Mouse (Mus musculus) adipocyte (in vitro differentiated cells): Measurements from ENCODE around the gene Slc6a16.

ENCODE experiments used
- DNase-seq: peaks from one replicate; pipeline ENCODE4 v3.0.0-alpha.2; 2016; ENCODE audit warnings: low spot score

Slc6a16 gene

DNA sequence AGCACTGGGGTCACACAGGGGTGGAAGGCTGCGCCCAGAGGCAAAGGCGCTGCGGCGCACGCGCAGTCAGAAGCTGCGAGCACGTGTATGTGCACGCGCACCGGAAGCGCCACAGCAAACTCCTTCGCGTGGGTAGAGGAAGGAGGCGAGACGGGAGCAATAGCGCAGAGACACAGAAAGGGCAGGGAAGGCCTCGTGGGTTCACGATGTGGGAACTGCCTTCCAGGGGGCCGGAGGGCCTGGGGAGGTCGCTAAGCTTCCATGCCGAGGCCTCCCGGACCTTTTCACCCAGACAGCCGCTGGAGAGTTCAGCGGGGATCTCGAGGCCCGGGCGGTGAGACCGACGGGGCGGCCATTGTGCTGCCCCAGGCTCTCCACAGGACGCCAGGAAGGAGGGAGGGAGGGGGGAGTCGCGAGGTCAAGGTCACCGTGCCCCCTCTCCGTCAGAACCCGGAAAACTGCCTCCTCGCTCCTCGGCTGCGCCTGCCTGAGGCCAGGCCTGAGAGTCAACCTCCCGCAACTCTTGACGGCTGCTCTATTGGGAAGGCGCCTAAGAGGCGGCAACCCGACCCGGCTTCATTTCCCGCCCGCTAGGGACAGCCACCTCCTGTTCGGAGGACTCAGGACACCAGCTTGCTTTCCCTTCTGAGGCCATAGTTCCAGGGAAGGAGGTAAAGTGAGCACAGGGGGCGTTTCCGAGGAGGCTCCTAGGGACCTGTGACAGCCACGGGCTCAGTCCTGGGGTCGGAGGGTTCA lies at the start of gene Slc6a16:
Gene Slc6a16, plus strand, starts transcription at position 453 of the 756 bp plus-strand sequence.
- DNase-seq: no peak

DNA sequence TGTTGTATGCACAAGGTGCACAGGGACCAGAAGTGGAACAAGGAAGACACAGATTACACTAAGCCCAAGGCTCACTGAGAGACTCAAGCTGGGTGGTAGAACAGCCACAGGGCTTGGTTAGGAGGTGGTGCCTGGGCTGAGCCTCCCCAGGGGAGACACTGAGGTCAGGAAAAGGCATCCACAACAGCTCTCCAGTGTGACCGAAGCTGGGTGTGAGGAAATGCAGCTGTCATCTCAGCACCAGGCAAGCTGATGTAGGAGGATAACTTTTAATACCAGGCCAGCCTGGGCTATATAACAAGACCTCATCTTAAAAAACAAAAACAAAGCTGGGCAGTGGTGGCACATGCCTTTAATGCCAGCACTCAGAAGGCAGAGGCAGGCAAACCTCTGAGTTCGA lies 49.7 kb upstream of the Slc6a16 start:
- no peak for DNase-seq

DNA sequence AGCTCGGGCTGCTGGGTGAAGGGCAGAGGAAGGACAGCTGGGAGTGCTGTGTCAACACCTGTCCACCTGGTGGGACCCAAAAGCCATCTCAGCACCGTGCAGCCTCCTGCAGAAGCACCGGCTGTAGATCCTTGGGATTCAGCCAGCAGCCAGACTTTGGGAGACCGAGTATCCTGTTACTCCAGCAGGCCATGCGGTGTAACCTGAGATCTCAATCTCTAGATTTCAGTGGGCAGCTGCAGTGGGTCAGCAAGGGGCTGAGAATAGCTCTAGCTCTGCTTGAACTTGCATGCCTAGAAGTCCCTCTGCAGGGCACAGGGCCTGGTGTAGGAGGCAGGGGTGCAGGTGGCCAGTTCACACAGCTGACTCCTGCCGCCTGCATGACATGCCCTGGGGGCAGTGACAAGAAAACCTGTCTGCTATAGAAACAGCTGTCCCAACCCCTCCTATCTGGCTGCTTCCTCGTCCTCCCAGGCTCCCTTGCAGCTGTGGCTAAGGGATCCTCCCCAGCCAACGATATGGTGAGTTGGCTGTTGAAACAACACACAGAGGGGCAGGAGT lies 49.0 kb upstream of the Slc6a16 start:
- no peak for DNase-seq

DNA sequence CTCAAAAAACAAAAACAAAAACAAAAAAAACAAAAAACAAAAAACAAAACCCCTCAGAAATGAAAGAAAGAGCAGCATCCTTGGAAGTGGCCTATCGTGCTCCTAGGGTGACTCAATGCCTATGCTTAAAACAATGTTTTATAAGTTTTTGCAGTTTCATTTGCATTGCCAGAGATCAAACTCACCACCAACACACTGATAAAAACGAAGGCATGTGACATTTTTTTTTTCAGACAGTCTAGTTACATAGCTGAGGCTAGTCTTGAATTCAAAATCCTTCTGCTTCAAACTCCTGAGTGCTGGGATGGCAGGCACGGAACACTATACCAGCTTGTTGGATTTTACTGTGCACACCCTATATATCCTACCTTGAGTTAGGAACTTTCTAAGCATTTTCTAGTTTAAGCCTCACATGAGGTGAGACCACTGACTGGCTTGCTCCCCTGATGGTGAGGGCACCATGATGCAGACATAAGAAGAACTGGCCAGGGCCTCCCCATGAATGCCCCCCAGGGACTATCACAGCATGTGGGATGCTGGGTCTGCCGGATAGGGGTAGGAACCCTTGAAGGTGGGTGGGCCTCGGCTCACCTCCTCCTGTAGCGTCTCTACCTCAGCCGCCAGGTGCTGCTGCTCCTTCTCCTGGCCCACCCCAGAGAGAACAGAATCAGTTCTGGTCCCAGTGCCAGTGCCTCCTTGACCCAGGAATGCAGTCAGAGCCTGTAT lies 48.1 kb upstream of the Slc6a16 start:
- no peak for DNase-seq

DNA sequence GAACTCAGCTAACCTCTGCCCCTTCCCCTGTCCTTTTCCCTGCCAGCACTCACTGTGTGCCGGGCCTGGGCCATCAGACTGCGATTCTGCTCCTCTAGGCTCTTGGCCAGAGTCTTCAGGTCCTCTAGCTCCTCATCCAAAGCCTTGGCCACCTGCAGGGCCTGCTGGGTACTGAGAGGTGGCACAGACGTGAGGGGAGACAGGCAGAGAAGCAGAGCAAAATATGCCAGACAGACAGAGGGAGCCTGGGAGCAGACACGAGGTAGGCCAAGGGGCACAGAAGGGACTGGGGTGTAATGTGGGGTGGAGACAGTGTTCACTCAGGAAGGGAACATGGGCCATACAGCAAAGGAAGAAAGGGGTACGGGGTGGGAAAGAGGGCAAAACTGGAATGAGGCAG lies 47.5 kb upstream of the Slc6a16 start:
- peak; percentile 8 for DNase-seq

DNA sequence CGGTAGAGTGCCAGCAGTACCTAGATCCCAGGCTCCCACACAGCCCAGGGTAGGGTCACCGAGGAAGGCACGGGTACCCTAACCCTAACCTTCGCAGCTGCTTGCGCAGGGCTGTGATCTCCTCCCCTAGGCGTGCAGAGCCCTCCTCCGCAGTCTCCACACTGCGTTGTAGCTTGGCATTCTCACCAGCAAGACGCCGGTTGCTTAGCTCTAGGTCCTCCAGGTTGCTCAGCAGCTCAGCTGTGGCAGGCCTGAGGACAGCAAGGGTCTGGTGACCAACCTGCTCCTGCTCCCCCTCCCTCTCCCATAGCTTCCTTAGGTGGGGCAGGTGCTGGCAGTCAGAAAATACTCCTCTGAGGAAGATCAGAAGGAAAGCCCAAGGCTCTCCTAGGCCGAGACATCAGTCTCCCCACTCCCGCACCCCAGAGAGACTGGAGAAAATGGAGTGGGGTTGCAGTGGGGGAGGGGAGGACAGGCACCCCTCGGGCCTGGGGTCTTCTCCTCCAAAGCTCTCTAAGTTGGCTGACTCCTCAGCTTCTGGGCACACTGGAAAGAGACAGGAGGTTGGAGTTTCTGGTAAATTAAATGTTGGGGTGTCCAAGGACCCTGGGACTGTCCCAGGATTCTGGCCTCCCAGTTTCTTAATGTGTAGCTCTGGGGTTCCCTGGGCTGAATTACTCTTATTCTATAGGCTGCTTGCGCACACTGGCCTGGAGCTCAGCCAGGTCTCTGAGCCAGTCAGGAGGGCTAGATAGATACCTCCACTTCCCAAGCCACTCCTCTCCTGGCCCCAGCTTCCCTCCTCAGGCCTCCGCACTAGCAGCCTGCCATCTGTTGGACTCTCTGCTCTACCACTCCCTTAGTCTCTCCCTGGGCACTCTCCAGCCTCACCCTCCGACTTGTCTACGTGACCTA lies 46.8 kb upstream of the Slc6a16 start:
- DNase-seq: no peak

DNA sequence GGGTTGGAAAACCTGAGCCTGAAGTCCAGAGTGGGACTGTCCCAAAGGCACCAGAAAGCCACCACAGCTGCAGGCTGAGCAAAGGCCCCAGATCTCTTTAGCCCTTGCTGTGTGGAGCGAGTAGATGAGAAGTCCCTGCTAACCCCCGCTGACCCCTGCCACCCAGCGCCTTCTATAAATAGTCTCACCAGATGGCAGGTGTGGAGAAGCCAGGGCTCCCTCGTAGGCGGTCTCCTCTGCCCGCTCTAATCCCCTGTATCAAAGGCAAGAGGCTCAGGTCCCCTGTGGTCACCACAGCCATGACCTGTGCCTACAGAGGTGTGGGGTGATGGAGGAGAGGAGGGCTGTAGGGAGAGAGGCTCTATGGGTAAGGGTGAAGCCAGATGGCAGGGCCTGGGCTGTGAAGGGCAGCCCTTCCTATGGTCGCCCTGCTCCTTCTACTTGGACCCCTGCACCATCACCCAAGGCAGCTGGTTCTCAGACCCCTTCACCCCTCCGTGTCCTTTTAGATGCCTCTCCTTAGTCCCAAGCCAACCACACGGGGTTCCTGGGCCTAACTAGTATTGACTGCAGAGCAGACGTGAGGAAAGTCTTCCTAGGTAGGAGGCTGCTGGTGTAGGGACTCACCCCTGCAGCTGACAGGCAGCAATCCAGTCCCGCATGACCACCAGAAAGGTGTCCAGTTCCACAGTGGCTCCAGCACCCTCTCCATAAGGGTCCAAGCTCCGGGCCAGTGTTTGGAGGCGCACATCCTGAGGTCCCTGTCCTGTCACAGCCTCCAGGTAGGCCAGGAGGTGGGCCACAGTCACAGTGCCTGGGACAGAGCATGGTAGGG lies 45.3 kb upstream of the Slc6a16 start:
- DNase-seq: no peak

DNA sequence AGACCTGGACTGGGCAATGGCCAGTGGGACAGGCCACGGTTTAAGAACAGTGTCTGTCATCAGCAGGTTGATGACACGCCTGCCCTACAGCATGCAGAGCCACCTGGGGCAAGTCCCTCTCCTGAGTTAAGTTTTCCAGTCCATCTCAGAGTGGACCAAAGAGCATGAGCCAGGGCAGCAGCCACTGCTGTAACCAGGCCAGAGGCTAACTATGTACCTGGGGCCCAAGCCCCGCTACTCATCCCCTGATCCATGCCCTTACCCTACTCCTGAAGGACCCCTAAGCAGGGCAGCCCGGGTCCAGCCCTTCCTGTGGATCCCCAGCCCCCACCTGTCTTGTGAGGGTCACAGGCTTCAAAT lies 44.7 kb upstream of the Slc6a16 start:
- no peak for DNase-seq

DNA sequence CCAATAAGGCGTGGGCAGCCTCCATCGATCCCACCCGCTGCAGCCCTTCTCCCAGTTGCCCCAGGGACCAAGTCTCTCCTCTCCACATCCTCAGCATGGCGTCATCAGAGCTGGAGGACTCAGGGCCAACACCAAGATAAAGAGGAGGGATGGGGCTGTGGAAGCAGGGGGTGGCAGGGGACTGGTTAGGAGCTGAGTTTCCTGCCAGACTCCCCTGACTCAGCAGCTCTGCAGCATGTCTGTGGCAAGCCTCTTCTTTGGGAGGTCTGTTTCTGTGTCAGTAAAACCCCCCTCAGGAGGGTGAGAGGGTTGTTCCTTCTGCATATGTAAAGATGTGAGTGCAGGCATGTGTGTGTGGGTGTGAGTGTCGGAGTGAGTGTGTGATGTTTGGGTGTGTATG lies 43.9 kb upstream of the Slc6a16 start:
- DNase-seq: no peak

DNA sequence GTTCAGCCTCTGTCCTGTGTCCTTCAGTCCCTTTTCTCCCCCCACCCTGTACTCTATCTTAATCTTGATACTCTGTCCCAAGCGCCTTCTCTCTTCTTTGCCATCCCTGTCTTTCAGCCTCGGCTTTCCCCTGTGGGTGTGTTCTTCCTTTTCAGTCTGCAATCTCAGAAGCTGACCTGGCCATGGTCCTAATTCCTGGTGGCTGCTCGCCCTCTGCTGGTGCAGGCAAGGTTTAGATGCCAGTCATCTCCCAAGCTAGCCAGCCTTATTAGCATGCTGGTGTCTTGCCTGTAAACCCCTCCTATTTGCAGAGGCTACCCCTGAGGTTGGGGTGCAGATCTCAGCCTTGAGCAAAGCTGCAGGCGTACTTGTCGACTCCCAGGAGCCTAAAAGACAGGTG lies 42.5 kb upstream of the Slc6a16 start:
- peak; percentile 82 for DNase-seq

DNA sequence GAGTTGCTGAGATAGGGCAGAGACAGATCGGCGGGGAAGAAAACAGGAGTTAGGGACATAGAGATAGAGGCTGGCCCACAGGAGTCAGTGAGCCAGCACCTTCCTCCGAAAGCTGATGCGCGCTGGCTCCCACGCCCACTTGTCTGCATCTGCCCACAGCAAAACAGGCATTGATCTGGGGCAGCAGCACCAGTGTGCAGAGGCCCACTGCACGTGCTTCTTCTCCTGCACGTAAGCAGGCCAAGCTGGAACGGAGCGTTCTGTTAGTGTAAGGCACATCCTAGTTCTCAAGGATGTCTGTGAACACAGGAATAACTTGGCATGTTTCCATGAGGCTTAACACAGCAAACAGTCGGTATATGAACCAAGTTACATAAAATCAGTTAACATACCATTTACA lies 41.9 kb upstream of the Slc6a16 start:
- no peak for DNase-seq

DNA sequence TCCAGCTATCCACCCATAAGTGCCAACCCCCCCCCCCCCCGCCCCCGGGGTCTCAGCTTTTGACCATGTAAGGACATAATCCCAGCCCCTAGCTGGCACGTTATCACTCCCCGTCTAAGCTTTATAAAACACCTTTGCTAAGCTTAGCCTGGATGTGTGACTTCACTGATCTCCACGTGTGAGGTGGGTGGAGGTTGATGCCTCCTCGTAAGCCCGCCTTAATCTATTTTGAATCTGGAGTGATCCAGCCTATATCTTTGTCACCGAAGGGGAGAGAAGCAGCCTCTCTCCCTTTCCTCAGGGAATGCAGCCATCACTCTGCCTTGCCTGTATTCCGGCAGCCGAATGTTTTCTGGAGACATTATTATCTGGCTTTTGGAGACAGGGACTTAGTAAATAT lies 38.2 kb upstream of the Slc6a16 start:
- no peak for DNase-seq

DNA sequence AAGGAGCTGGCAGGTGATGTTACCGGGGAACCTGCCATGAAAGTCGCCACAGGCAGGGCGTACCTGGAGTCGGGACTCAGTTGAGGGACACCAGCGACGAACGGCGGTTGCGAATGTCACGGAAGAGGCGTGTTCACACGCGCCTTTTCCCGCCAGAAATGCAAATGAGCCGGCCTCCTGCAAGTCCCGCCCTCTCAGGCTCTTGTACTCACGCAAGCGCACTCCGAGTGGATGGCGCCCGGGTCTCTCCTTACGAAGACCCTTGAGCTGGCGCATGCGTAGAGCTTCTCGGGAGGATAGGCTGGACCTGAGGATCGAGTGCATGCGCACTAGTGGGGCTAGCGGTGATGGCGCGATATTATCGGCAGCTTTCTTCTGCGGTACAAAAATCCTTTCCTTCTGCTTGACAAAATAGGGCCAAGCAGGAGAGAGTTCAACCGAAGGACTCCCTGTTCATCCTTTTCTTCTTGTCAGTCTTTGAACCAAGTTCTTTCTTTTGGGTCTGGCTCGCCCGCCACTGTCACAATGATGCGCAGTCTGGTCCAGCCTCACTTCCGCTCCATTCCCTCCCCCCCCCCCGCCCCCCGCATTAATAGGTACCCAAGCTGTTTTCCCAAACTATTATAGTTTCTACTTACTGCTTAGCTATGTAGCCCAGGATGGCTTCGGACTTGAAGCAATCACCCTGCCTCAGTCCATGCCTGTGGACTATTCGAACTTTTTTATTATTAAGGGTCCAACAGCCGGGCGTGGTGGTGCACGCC lies 36.3 kb upstream of the Slc6a16 start, which contains the start of gene Ccdc155:
Gene Ccdc155, minus strand, starts transcription at position 513 of the 764 bp plus-strand sequence.
- DNase-seq: no peak

DNA sequence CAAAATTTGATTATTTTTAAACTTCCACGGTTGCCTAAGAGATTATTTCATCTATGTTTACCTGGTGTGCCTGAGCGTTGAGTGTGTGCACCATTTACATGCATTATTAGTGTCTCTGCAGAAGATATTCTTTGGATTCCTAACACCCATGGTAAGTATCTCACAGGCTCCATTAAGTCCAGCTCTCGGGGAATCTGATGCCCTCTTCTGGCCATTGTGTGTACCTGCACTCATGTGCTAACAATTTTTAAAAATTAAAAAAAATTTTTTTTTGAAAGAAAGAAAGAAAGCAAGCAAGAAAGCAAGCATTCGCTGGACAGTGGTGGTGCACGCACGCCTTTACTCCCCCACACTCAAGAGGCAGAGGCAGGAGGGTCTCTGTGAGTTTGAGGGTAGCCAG lies 32.6 kb upstream of the Slc6a16 start:
- DNase-seq: no peak

DNA sequence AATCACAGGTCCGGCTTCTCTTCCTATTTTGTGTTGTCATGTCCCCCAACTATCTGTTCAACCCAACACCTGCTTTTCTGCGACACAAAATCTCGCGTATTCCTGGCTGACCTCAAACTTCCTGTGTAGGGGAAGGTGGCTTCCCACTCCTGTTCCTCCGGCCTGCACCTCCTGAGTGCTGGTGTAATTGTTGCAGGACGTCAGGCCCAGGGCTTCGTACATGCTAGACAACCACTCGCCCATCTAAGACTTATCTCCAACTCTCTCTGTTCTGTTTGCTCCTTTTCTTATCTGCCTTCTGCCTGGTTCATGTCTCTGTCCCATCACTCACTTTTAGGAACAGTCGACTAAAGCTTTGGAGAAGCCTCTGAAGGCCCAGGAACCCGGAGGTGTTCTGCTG lies 29.8 kb upstream of the Slc6a16 start:
- no peak for DNase-seq

DNA sequence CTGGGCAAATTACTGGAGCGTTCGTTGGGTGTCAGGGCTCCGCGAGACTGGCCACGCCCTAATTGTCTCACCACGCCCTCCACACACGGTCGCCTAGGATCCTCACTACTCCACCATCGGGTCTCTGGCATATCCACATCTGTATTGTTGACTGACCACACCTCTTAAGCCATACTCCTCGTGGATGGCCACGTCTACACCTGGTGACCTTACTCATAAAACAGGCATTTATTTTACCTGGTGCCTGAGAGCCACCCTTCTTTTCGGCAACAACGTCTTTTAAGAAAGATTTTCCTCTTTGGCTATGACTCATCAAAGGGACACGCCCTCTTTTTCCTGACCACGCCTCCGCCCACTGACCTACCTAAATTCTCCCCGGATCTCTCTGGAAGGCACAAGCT lies 29.0 kb upstream of the Slc6a16 start, which contains the start of gene Dkkl1:
Gene Dkkl1, minus strand, starts transcription at position 297 of the 401 bp plus-strand sequence.
- no peak for DNase-seq

DNA sequence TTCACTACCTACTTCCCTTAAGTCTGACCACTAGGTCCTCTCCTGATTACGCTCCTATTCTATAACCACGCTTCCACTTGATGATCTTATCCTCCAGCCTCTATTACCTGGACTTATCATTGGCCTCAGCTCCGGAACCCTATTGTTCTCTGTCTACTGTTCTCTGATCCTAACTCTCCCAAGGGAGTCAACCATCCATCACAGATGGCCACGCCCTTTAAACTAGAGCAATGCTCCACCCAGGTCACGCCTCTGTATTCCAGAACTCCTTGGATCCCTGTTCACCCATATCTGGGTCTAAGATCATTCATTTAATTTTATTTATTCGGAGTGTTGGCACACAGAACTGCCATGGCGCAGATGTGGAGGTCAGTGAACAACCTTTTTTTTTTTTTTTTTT lies 28.5 kb upstream of the Slc6a16 start:
- no peak for DNase-seq

DNA sequence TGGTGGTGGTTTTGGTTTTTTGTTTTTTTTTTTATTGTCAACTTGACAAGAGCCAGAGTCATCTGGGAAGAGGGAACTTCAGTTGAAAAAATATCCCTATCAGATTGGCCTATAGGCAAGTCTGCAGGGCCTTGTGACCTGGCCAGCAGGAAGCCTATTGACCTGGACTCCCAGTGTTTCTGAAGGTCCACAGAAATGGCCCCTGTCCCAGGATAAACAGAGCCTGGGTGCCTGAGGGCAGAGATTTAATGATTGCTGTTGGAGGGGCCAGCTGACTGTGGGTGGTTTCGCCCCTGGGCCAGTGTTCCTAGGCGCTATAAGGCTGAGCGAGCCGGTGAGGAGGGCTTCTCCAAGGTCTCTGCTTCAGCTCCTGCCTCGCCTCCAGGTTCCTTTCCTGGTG lies 27.2 kb upstream of the Slc6a16 start:
- no peak for DNase-seq

DNA sequence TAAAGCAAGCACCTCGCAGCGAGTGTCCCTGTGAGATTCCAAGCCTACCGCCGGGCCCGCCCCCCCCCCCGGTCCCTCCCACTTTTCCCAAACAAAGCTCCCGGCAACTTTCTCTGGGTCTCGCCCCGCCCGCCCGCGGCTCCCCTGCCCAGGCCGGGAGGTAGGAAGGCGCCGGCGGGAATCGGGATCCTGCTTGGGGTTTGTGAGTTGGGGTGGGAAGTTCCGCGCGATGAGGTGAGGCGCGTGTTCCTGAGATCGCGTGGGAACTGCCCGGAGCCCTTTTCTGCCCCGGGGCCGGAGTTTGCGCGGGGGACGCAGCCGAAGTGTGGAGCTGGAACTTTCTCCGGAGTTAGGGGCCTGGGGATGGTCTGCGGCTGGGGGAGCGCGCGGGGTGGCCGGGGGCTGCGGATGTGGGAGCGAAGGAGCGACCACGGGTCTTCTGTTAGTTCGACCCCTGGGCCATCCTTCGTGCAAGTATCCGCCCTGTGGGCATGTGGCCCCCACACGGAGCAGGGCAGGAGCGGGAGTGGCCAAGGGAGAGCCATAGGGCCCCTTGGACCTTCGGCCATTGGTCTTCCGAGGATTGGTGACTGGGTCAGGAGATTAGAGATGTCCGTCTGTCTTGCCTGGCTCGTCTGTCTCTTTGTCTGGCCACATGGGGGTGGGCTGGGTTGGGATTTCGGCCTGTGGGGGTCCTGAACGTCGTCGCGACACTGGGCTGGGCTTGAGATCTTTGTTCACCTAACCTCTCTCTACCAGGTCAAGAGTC lies 25.0 kb upstream of the Slc6a16 start, which contains the start of gene Tead2:
Gene Tead2, plus strand, starts transcription at position 81 of the 769 bp plus-strand sequence.
- peak; percentile 38 for DNase-seq
